Mouse (Mus musculus) forebrain, embryonic 11.5 days (tissue): ENCODE results near the gene Pdha2. TPM values are rescaled to one million over a fixed set of nuclear protein-coding genes. Genes with fewer than 3 reads are reported as not detected.

Source experiments
- ATAC-seq: fragments of 200-750 bp; cut with Nextera tagmentation; replicated peaks from 2 replicates; pipeline ENCODE4 v1.8.0; 2017; ENCODE audit warnings: moderate TSS enrichment; ENCODE audit not compliant: low FRiP score
- DNase-seq: peaks from one replicate; pipeline ENCODE4 v3.0.0-alpha.2; 2017; ENCODE audit warnings: low spot score
- H3K27ac ChIP-seq: fragments of 300-500 bp; sonication (generic); 2 replicates; pipeline ENCODE4 v1.5.1; 2014; ENCODE audit warnings: low read depth, low read length
- H3K27me3 ChIP-seq: fragments of 300-500 bp; sonication (generic); 2 replicates; pipeline ENCODE4 v1.6.1; 2014; ENCODE audit warnings: mild to moderate bottlenecking, low read length, mixed read lengths; ENCODE audit not compliant: control insufficient read depth, insufficient read depth
- H3K36me3 ChIP-seq: fragments of 300-500 bp; sonication (generic); 2 replicates; pipeline ENCODE4 v1.6.1; 2014; ENCODE audit warnings: mild to moderate bottlenecking, low read length, moderate library complexity, mixed read lengths; ENCODE audit not compliant: control insufficient read depth, insufficient read depth
- H3K4me1 ChIP-seq: fragments of 300-500 bp; sonication (generic); replicated peaks from 2 replicates; pipeline ENCODE4 v1.6.1; 2014; ENCODE audit warnings: low read length, mixed read lengths; ENCODE audit not compliant: control insufficient read depth, insufficient read depth
- H3K4me2 ChIP-seq: fragments of 300-500 bp; sonication (generic); 2 replicates; pipeline ENCODE4 v1.6.1; 2014; ENCODE audit warnings: low read depth, mild to moderate bottlenecking, low read length, moderate library complexity, mixed read lengths; ENCODE audit not compliant: severe bottlenecking
- H3K4me3 ChIP-seq: fragments of 300-500 bp; sonication (generic); 2 replicates; pipeline ENCODE4 v1.5.1; 2014; ENCODE audit warnings: low read depth, low read length
- H3K9ac ChIP-seq: fragments of 300-500 bp; sonication (generic); 2 replicates; pipeline ENCODE4 v1.6.1; 2014; ENCODE audit warnings: low read length
- H3K9me3 ChIP-seq: fragments of 300-500 bp; sonication (generic); 2 replicates; pipeline ENCODE4 v1.6.1; 2016; ENCODE audit warnings: low read length, mixed read lengths; ENCODE audit not compliant: control insufficient read depth
- WGBS: fragments of 180-500 bp; shearing (Covaris S2); extraction: QIAGEN DNeasy Blood & Tissue Kit; methylation state at CpG from one replicate; pipeline ENCODE4 v1.1.7; 2014; 5-methylcytosine and 5-hydroxymethylcytosine counted together
- polyA plus RNA-seq: library from polyadenylated mRNA; unstranded; fragments of >200 nt; fragmentation: Nextera tagmentation; extraction: Ambion mirVana; gene quantifications from 2 replicates; pipeline ENCODE4 v1.2.1, GENCODE M21; 2014

Gene Pdha2
- not detected in 2 replicates for polyA plus RNA-seq

DNA sequence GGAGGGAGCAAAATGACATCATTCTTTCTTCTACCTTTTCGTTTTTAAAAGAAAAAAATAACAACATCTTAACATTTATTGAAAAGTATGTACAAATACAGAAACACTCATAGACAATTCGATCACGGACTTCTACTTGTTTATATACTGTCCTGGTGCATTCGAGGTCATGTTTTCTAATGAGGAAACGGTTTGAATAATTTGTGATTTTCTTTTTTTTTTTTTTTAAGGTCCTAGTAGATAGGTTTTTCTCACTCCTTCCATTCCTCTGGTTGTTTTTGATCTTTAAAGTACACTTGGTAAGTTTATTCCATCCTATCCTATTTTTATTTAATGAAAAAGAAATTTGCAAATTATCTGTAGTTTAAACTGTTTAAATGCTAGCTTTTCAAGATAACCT lies at the start of gene Pdha2:
TSS of gene Pdha2 (minus strand) at position 101 of the 400 bp plus-strand sequence.
- no peak within 1 kb of the TSS for H3K4me3 ChIP-seq
- WGBS: 90% methylated on average over 5 of the region's 5 CpGs
- no peak within 1 kb of the TSS for H3K9ac ChIP-seq

DNA sequence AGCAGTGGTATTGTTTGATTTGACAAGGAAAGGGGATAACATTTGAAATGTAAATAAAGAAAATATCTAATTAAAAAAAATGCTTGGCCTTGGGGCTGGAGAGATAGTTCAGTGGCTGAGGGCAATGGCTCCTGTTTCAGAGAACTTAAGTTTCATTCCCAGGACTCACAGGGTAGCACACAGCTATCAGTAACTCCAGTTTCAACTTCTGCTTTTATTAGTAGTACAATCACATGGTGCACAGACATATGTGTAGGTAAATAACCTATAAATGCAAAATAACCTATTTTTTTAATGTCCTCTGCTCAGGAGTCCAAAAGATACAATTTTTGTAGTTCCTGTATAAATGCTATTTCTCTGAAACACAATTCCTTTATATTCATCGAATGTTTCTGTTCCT lies 48.4 kb upstream of the Pdha2 start:
- Histone ChIP-seq H3K4me3 (no peak overlapping the region), H3K4me1 (no peaks in the 10 kb centered on the region), H3K27me3 (no peaks in the 10 kb centered on the region), H3K36me3 (no peaks in the 10 kb centered on the region), H3K4me2 (no peak overlapping the region), H3K27ac (no peak overlapping the region), H3K9me3 (no peaks in the 10 kb centered on the region), H3K9ac (no peak overlapping the region)
- 88% methylated on average over 1 of the region's 1 CpGs for WGBS
- no peak for ATAC-seq
- DNase-seq: no peak

More for the DNA sequence above, at the start of gene Pdha2:
- H3K4me1 ChIP-seq: no peaks in the 10 kb centered on the region
- no peaks in the 10 kb centered on the region for H3K36me3 ChIP-seq
- no peaks in the 10 kb centered on the region for H3K27me3 ChIP-seq
- DNase-seq (no peak), ATAC-seq (no peak)
- H3K4me2 ChIP-seq: no peak within 1 kb of the TSS
- no peak within 1 kb of the TSS for H3K27ac ChIP-seq
- H3K9me3 ChIP-seq: no peaks in the 10 kb centered on the region; the same call in 1 of the 2 replicates

DNA sequence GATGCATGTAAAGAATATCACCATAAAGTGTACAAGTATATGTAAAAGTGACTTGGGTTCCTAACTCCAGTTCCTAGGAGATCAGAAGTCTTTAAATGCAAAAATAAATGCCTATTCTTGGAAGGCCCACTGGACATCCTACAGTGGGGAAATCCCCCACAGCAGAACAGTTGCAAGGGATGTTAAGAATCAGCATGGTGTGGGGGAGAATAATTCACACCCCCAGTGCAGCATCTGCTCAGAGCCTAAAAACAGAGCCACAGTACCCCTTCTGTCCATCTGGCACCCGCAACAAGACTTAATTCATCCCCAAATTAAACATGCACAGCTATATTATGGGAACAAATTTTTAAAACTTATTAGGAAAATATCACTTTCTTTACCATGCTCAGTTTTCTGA lies 39.3 kb upstream of the Pdha2 start:
- Histone ChIP-seq H3K27ac (no peak overlapping the region), H3K27me3 (no peaks in the 10 kb centered on the region), H3K36me3 (no peaks in the 10 kb centered on the region), H3K4me3 (no peak overlapping the region), H3K4me1 (no peaks in the 10 kb centered on the region), H3K9me3 (no peaks in the 10 kb centered on the region), H3K4me2 (no peak overlapping the region), H3K9ac (no peak overlapping the region)
- DNase-seq (no peak), ATAC-seq (no peak)
- 87% methylated on average over 1 of the region's 1 CpGs for WGBS

DNA sequence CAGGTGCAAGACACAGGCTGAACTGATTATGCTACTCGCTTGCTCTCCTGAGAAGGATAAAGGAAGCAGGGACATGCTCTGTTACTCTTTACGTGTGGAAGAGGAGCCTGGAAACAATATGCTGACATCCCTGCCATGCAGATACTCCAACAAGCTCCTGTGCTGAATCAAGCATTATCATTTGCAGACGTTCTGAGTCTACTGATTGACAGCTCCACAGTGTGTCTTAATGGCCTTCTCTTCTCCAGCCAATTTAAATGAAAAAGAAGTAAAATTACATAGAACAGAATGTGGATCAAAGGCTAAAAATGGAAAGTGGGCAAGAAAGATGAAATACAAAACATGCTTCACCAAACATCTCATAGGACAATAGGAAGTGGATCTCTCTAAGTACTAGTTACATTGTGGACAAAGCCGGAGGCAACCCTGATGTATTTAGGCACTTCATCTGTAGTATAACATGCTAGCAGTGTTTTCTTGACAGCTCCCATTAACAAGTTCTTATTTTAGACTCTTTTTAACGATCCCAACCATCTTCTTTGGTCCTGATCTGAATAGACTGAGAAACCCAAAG lies 32.7 kb upstream of the Pdha2 start:
- H3K36me3 ChIP-seq: no peaks in the 10 kb centered on the region
- no peaks in the 10 kb centered on the region for H3K4me1 ChIP-seq
- H3K4me2 ChIP-seq: no peak overlapping the region
- H3K27me3 ChIP-seq: no peaks in the 10 kb centered on the region
- ATAC-seq (no peak), DNase-seq (no peak)
- no peaks in the 10 kb centered on the region for H3K9me3 ChIP-seq
- WGBS: 48% methylated on average over 5 of the region's 5 CpGs
- no peak overlapping the region for H3K9ac ChIP-seq
- H3K27ac ChIP-seq: no peak overlapping the region
- no peak overlapping the region for H3K4me3 ChIP-seq

DNA sequence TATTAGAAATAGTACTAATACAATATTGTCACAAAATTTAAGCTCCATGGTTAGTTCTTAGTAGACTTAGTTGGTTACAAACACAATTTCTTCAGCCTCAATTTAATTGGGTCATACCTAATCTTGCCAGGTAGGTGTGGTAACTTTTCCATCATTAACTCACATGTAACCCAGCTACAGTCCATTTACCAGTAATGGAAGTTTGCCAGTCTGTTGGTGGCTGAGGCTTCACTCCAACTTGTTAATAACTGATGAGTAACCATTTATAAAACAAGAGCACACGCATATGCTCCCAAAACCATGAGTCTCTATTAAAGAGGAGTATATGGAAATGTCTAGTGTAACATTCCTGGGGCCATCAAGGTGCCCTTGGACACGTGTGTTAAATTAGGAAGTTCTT lies 25.9 kb upstream of the Pdha2 start:
- Histone ChIP-seq H3K27me3 (no peaks in the 10 kb centered on the region), H3K4me3 (no peak overlapping the region), H3K27ac (no peak overlapping the region), H3K4me1 (no peaks in the 10 kb centered on the region), H3K9ac (no peak overlapping the region), H3K9me3 (no peaks in the 10 kb centered on the region), H3K4me2 (no peak overlapping the region), H3K36me3 (no peaks in the 10 kb centered on the region)
- WGBS: 86% methylated on average over 2 of the region's 2 CpGs
- ATAC-seq (no peak), DNase-seq (no peak)

DNA sequence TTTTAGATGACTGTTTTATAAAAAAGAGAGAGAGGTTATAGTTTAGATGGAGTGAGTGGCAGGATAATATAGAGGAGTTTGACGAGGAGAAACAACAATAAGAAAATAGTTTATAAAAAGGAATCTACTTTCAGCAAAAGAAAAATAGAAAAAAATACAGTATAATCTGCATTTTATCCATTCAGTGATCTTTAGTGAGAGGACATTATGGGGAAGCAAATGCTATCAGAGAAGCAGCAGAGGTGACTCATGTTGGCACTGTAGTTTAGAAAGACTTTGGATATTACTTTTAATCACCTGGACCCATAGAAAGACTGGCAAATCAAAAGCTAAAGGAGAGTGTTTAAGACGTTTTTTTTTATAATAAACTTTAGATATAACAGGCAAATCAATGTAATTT lies 17.0 kb upstream of the Pdha2 start:
- WGBS: 64% methylated on average over 2 of the region's 2 CpGs
- no peak overlapping the region for H3K4me3 ChIP-seq
- ATAC-seq (no peak), DNase-seq (no peak)
- H3K4me1 ChIP-seq: no peaks in the 10 kb centered on the region
- H3K27me3 ChIP-seq: no peaks in the 10 kb centered on the region
- no peak overlapping the region for H3K27ac ChIP-seq
- H3K9me3 ChIP-seq: no peaks in the 10 kb centered on the region
- no peaks in the 10 kb centered on the region for H3K36me3 ChIP-seq
- no peak overlapping the region for H3K9ac ChIP-seq
- H3K4me2 ChIP-seq: no peak overlapping the region

DNA sequence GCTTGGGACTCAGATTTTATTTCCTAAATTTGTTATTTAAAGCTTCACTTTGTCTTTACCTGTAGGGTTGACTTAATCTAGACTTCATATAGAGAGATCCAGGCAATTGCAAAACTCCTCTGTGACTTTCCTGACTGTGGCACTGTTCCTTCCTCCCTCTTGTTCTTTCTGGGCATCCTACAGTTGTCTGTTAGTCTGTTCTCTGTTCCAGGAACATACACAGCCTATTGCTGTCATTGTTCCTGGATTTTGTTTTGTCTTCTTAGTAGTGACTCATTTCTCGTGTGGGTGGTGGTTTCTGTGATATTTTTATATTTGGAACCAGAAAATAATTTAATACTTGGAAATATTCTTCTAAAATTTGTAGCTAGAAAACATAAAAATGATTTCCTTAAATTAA lies 10.2 kb upstream of the Pdha2 start:
- no peak for ATAC-seq
- H3K4me3 ChIP-seq: no peak overlapping the region
- WGBS: 84% methylated on average over 1 of the region's 1 CpGs
- H3K9ac ChIP-seq: no peak overlapping the region
- no peak for DNase-seq
- no peak overlapping the region for H3K27ac ChIP-seq
- H3K4me2 ChIP-seq: no peak overlapping the region
- no peaks in the 10 kb centered on the region for H3K27me3 ChIP-seq
- H3K4me1 ChIP-seq: no peaks in the 10 kb centered on the region
- no peaks in the 10 kb centered on the region for H3K9me3 ChIP-seq
- no peaks in the 10 kb centered on the region for H3K36me3 ChIP-seq

DNA sequence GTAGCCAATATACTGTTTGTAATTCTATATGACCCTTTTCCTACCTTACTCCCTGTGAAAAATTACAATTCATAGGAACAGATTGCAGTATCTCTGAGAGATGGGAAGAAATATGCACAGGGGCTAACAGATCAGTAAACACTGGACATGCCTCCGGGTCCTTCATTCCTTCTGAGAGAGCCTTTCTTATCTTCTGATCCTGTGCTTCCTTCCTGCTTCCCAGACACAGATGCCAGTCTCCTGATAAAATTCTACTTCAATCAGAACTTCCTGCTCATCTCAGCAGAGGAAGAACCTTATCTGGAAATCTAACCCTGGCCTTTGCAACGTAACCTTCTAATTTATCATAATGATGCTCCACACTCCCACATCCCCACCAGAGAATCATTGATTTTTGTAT lies 6.4 kb upstream of the Pdha2 start:
- WGBS: 81% methylated on average over 2 of the region's 2 CpGs
- Histone ChIP-seq H3K27me3 (no peaks in the 10 kb centered on the region), H3K4me1 (no peaks in the 10 kb centered on the region), H3K9me3 (no peaks in the 10 kb centered on the region), H3K36me3 (no peaks in the 10 kb centered on the region), H3K9ac (no peak overlapping the region), H3K4me2 (no peak overlapping the region), H3K27ac (no peak overlapping the region), H3K4me3 (no peak overlapping the region)
- DNase-seq (no peak), ATAC-seq (no peak)

DNA sequence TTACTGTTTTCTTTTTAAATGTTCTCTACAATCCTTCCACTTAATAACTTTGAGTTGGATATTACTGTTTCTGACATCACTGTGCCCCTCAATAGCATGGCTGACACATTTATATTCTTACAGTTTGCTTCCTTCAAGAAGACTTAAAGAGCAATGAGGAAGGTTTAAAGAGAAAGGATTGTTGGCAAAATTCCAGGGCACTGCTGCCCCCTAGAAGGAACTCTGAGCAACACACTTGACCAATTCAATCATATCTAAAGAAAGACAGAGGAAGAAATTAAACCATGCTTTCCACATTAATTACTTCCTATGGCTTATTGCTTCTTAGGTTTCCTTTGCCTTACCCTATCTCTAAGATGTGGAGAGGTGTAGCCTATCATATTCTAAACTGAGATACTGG lies 4.8 kb upstream of the Pdha2 start:
- no peak overlapping the region for H3K9ac ChIP-seq
- no peaks in the 10 kb centered on the region for H3K9me3 ChIP-seq
- H3K4me2 ChIP-seq: no peak overlapping the region
- H3K27me3 ChIP-seq: no peaks in the 10 kb centered on the region
- no peak for DNase-seq
- H3K4me1 ChIP-seq: no peaks in the 10 kb centered on the region
- H3K27ac ChIP-seq: no peak overlapping the region
- ATAC-seq: no peak
- H3K4me3 ChIP-seq: no peak overlapping the region
- H3K36me3 ChIP-seq: no peaks in the 10 kb centered on the region
